Mouse (Mus musculus) kidney, adult 2 months (tissue): ENCODE measurements around the gene Kctd19.

Experiments used
- CTCF ChIP-seq: fragments of 200-500 bp; conservative IDR thresholded peaks from 2 replicates; pipeline ENCODE4 v1.5.1; 2011; ENCODE audit warnings: low read depth, mild to moderate bottlenecking, control low read depth, low read length, moderate library complexity, mixed read lengths; ENCODE audit not compliant: insufficient read depth, insufficient read length
- POLR2A ChIP-seq: fragments of 200-500 bp; IDR thresholded peaks from one replicate; pipeline ENCODE4 v1.6.1; 2011; ENCODE audit warnings: low read depth, low read length, control low read depth

- TF ChIP-seq CTCF (no peak), POLR2A (no peak)
Measured at GRCm38 (mm10) chr8:105355179-105356024, 57.9 kb downstream of the Kctd19 start.
